Mouse (Mus musculus): ENCODE measurements around the gene E2f7. TPM values are rescaled to one million over a fixed set of nuclear protein-coding genes. Genes with fewer than 3 reads are reported as not detected.
A peak's percentile ranks its signal among the peaks of the same experiment; 100 is the strongest.
"Not testable (repeated sequence)": the region's sequence is repeated elsewhere in the genome, so short reads cannot be mapped to it uniquely, and the experiment has no call there.

Gene E2f7
- total RNA-seq (2022), result under 1 TPM; 0.33 to 0.50 (median 0.48) TPM

DNA sequence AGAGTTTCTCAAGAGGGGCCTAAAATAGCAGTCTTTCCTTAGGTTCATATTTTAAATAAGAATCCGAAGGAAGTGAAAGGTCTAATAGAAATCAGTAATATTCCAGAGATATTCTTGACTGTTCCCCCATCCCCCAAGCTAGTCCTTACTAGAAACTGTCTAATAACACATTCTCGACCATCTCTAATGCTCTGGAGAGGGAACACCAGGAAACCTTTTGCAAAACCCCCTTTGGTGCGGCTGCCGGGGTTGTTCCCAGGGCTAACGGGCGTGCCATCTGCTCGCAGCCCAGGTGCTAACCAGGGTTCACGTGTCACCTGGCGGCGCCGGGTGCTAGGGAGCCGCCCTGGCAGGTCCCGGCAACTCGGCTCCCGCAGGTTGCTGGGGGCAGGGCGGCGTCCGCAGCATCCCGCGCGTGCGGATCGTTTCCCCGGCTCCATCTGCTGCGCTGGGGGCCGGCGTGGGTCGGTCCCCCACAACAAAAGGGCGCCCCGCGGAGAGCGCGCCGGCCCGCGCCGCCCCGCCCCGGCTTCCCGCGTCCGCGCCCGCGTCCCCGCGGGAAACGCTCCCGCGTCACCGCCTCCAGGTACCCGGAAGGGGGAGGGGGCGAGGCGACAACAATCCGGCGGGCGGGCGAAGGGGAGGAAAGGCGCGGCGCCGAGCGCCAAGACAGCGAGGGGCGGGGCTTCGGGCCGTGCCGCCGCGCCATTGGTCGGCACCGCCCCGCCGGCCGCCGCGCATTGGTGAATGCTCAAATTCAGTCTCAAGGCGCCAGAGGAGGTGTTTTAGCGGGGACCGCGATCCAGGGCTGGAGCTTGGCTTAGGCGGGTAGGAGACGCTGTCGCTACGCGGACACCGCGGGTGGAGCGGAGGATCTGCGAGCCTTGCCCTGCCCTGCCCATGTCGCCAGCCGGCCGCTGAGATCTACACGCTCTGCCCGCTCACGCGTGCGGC is at the start of gene E2f7:
TSS of gene E2f7 (plus strand) at position 754 of the 954 bp plus-strand sequence.
- DNase-seq (ENCODE audit: low spot score in 2 of 2), result peak; percentile 71 to 81

DNA sequence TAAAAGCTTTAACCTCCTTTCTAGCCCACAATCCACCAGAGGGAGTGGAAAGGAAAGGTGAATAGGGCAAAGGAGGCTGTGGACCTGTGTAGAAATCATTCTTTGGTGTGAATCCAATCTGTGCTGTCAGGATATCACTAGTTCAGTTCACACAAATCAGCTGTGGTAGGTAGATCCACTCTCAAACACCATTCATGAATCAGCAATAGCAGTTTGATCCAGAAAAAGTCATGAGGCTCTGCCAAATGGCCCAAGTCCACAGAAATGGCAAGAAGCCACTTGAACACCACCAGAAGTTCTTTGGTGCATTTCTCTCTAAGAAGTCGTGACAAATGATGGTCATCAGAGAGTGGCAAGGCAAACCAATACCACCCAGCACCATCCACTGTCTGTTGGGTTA is 44.0 kb upstream of the E2f7 start:
- no peak for DNase-seq (ENCODE audit: low spot score in 2 of 2)

DNA sequence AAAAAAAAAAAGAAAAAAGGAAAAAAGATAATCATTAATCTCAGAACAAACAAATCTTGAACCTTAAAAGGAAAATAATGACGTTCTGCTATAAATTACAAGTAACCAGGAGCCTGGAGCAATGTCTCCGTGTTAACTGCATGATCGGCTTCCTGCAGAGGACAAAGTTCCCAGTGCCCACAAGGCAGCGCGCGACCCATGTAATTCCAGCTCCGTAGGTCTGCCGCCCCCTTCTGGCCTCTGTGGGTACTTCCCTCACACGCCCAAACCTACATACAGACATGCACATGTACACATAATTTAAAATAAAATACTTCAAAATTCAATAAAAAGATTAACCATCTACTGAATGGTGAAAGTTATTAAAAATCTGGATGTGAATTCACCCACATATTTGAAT is 39.6 kb upstream of the E2f7 start:
- no peak for DNase-seq (ENCODE audit: low spot score in 2 of 2)

DNA sequence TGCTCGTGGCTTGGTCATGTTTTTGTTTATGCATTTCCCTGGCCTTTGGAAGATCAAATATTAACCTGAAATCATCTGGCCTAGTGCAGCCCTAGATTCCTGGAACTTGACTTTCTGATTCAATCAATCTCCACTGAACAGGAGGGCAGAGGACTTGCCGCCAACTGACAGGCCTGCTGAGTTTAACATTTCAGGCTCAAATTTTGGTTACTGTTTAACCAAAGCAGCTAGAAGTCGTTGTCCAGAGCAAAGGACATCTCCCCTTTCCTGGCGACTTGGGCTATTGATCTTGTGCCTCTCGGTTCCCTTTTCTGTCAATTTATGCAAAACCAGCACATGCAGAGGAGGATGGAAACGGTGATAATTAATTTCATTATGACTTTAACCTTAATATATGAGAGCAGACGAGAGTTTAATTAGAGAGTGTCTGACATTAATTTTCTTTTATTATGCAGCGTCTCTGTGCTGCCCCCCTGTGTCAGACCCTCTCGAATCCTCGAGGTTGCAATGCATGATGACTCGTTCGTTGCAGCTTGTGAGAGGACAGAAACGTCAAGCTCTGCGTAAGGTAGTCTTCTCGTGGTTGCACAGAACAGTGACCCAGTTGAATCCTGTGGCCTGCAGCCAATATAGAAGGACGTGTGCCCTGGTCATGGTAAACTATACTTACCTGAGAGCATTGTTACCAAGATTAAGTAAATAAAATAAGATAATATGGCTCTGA is 37.7 kb upstream of the E2f7 start:
- no peak for DNase-seq (ENCODE audit: low spot score in 2 of 2)

DNA sequence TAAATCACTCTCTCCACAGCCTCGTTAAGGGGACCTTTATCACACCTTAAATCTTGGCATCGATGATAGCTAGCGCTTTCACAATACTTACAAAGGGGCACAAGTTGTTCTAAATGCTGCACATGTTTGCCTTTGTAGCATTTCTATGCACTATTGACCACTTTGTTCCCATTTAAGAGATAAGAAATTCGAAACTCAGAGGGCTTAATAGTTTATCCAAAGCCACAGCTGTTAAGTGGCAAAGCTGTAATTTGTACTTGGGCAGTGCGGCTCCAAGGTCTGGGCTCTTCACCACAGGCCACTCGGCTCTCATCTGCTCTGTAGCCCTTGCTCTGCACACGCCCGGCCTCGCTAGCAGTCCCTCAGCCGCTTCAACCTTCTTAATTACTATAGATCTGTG is 28.4 kb upstream of the E2f7 start:
- DNase-seq (ENCODE audit: low spot score in 2 of 2), result no peak

DNA sequence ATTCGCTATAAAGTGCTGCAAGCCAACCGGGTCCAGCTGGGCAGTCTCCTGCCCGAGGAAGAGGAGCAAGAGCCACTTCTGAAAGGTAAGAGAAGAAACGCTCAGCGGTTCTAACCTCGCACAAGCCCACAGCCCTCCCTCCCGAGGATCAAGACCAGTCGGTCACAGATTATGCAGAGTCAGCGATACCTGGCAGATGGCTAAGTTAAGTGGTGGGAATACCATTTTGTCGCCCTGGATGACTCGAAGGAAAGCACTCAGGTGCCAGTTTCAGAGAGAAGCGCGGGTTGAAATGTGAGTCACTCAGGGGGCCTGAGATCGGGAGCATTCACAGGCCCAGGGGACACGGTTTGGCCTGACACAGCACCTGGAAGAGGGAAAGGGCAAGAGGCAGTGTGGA is 18.8 kb upstream of the E2f7 start:
- DNase-seq (ENCODE audit: low spot score in 2 of 2), result no peak

DNA sequence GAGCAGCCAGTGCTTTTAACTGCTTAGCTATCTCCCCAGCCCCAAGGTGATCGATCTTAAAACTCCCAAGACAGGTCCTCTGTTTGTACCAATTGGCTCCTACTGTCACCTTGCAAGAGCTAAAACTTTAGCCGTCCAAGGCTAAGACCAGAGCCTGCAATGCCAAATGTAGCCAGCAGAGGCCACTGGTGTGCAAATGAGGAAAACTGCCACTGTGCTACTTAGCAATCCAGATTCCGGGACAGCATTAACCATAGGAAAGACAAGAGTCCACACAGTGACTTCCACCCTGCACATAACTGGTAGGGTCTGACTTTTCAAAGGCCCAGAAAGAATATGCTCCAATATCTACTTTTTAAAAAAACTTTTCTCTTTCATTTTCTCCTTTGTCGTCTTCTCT is 17.4 kb upstream of the E2f7 start:
- DNase-seq (ENCODE audit: low spot score in 2 of 2), result peak in 1 of 2 experiments; percentile 18

DNA sequence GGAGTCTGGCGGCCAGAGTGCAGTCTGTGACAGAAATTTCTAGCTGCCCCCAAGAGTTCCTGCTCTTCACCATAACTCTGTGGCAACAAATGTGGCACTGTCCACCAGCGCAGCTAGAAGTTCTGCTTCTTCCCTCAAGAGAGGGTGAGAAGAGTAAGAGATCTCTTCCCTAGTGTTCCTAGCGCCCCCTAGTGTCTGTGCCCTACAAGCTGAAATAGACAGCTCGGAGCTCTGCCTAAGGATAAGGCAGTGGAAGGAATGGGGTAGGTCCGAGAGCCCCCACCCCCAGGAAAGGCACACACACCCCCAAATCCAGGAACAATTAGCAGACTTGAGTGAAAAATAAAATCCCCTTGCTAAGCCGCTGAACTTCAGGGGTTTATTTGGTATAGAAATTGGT is 11.9 kb upstream of the E2f7 start:
- peak; percentile 26 to 42 for DNase-seq (ENCODE audit: low spot score in 2 of 2)

DNA sequence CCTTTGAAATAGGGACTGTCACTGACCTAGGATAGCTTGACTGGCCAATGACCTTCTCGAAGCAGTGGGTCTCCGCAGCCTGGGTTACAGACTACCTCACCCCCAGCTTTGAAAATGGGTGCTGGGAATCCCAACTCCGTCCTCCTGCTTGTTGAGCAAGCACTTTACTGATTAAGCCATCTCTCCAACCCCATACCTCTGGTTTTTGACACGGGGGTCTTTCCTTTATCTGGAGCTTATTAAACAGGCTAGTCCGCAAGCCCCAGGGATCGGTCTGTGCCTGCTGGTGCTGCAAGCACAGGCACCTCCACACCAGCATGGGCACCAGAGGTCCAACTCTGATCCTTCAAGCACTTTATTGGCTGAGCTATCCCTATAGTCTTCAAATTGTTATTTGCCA is 1.5 kb upstream of the E2f7 start:
- no peak for DNase-seq (ENCODE audit: low spot score in 2 of 2)

DNA sequence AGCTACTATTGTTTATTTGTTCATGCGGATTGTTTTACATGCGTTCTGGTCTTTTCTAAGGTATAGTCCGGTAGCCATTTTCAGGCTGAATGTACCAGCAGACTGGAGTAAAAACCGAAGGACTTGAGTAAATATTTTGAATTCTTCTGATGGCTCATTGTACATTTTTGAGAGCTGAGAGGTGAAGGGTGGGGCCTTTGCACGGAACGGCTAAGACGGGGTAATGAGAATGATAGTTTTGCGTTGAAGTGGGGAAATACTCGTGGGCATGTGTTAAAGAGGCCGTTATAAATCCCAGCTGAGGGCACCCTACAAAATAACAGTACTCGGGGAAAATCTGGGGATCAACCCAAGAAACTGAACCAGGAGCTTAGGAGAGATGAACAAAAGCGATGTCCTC is 1.1 kb upstream of the E2f7 start:
- DNase-seq (ENCODE audit: low spot score in 2 of 2), result no peak

DNA sequence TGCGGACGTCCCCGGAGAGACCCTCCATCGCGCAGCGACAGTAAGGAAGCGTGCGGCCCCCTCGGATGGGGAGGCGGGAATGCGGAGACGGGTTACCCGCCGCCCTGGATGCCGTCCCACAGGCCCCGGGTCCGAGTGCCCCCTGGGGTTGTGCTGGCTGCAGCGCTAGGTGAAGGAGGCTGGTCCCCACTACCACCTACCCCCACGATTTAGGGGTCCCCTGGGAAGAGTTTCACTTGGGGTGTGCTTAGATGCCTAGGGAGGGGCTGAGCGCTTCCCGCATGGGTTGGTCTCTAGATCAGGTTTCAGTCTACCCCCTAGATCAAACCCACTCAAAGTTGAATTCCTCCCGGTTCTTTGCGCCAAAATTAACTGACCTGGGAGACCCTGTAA is 397 bp downstream of the E2f7 start:
- no peak for DNase-seq (ENCODE audit: low spot score in 2 of 2)

DNA sequence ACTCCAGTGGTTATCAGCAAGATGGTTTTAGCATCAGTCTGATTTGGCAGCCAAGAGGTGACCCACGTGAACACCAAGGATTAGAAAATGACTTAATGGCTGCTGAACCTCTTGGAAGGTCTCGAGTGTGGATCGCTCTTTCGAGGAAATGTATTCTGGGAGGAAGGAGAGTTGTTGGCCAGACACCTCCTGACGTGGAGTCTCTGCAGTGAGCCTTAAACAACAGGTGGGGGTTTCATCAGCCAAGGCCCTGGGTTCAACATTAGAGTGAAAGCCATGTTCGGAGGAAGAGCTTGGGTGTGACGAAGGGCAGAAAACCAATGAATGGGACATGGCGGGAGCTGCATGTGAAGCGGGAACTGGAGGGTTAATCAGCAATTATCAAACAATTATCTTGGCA is 3.8 kb downstream of the E2f7 start:
- DNase-seq (ENCODE audit: low spot score in 2 of 2), result no peak

DNA sequence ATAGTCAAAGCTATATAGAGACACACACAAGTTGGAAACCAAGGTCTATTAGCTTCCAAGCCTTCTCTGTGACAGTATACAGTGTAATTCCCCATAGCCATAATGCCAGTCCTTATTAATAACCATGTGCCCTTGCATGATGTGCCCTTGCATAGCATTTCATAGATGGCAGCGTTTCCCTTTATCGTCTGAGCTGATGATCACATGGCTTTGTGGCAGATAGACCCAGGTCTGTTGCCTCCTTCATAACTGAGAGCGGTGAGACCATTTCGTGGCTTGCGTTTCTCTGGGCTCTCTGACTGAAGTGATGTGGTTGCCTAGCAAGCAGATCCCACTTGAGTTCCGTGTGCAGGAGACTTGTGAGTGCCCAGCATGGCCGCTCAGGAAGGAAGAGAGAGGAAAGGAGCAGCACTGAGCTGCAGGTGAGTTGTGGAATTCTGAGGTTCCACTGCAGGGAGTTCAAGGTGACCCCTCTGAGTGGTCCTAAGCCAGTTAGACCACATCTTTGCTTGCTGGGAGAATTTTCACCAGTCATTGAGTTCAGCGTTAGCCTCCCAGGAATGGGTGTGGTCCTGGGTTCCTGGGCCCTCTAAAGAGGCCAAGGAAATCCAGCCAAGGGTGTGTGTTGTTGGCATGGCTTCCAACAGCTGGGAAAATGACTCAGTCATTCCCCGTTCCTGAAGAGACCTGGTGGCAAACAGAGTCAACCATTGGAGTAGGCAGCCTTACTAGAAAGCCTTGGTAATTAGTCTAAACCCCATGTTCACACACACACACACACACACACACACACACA is 4.5 kb downstream of the E2f7 start:
- DNase-seq (ENCODE audit: low spot score in 2 of 2), result no peak

DNA sequence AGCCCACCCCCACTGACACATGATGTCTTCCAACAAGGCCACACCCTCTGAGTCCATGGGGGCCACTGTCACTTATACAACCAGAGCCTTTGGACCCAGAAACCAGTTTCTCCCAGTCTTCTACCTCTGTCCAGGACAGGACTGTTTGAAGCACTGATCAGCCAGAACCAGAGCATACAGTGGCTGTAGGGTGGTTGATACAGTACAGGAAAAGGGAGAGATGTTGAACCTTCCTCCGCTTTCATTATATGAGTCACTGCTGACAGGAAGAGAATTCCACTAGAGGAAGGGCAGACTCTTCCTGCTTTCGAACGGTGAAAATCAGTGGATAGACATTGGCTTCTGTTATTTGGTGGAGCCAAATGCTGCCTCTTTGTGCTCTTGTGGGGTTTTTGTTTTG is 7.6 kb downstream of the E2f7 start:
- DNase-seq (ENCODE audit: low spot score in 2 of 2), result no peak

DNA sequence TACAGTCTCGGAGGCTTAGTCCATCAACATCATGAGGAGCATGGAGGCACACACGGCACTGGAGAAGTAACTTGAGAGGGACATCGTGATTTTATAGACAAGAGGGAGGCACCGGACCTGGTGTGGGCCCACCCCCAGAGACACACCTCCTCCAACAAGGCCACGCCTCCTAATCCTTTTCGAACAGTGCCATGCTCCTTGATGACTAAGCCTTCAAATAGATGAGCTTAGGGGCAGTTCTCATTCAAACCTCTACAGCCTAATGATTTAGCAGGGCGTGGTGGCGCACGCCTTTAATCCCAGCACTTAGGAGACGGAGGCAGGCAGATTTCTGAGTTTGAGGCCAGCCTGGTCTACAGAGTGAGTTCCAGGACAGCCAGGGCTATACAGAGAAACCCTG is 10.3 kb downstream of the E2f7 start:
- DNase-seq (ENCODE audit: low spot score in 2 of 2), result no peak

DNA sequence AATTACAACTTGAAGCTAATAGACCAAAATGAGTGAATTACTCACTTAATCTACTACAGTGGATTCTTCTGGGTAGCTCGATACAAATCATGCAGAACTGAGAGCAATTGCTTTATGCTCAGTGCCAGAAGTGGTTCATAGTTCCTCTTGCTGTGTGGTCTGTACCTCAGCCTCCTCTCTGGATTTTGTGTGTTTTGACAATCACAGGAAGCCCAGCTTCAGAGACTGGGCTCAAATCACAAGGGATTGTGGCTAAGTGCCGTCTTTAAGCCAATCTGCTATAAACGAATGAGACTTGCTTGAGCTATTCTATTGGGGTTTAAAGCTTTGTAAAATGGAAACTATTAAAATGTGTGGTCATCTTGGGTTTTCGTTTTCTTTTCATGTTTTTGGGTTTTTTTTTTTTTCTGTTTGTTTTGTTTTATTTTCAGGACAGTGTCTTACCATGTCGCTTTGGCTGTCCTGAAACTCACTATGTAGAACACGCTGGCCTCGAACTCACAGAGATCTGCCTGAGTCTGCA is 11.1 kb downstream of the E2f7 start:
- DNase-seq (ENCODE audit: low spot score in 2 of 2), result no peak

DNA sequence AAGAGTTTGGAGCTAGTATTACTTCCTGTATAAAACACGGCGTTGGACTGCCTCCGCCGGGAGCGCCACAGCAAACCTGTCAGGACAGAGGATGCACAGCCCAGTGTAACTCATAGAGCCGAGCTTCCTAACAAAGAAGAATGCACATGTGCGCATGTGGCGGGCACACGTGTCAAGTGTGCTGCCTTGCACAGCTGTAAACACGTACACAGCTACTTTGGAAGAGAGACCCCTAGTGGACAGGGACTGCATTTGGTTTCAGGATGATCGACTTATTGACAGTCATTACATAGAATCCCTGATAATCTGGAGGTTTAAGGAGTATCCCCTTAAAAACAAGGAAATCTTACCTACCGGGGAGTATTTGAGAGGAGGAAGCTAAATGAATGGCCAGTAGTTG is 15.3 kb downstream of the E2f7 start:
- not testable (repeated sequence) for DNase-seq (ENCODE audit: low spot score in 2 of 2)

DNA sequence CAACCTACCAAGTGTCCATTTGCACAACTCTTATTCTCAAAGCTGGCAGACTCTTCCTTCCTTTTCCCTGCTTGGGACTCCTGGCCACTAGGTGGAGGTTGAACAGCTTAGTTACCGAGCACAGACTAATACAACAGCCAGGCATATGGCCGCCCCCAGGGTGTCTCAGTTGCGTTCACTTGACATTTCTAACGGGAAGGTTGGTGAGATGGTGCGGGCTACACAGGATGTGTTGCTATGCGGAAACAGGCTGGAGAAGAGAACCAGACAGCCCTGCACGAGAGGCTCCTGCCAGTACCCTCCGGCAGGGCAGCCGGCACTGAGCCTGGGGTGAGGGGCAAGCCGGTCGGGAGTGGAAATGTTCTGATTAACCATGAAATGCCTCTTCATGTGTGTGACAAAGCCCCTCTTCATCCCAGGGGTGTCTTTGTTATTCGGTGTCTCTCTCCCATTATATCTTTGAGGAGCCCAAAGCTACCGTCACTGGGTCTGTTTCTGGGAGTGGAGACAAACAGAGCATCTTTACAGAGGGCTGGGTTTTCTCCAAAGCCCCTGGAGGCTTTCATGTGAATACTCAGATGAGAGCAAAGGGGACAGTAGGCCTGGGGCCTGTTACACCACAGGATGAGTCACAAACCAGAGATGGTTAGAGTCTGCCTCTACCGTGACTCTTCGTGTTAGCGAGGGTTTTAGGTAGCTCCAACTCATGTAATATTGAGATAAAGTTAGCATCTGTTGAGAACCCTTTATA is 17.1 kb downstream of the E2f7 start:
- no peak for DNase-seq (ENCODE audit: low spot score in 2 of 2)

DNA sequence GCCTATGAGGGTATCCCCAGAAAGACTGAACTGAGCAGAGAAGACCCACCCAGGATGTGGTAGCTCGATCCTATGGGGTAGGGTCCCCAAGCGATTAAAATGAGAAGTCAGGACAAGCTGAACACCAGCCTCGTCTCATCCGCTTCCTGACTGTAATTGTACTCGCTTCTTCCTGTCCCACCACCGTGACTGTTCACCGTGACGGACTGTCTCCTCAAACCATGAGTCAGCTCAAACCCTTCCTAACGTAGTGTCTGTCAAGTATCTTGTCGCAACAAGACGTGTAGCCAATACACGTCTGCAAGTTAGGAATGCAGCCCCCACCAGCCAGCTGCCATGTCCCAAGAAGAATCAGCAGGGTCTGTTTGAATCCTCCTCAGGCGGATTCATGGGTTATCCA is 18.2 kb downstream of the E2f7 start:
- DNase-seq (ENCODE audit: low spot score in 2 of 2), result no peak

DNA sequence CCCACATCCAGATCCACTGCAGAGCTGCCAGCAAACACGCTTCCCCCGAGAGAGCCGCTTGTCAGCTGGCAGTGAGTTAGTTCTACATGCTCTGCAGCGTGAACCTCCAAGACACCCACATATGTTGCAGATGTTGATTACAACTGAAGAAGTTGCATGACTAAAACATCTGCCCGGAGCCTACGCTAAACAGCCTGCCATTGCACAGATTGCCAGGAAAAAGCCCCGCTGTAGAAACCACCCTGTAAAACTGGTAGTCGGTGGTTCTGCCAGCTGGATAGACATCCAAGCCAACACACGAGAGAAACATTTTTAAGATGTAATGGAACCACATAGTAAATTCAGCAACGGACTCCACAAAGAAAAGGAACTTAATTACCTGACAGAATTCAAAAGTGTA is 24.3 kb downstream of the E2f7 start:
- DNase-seq (ENCODE audit: low spot score in 2 of 2), result peak in 1 of 2 experiments; percentile 25

DNA sequence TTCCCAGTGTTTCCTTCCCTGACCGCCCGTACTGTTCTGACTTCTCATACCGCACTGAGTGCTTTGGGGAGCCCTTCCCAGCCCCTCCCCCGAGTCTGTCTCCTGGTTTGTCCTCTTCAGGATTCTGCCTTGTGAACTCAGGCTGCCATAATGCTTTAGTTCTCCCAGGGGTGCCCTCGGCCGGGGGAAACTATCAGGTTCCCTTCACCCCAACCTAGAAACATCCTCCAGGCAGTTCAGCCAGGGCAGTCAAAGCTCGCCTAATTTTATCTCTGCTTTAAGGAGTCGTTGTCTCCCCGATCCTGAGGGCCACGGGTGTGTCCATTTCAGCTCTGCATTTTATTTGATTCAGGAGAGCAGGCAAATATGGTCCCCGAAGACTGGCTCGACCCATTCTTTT is 28.0 kb downstream of the E2f7 start:
- DNase-seq (ENCODE audit: low spot score in 2 of 2), result no peak

Measured in left cerebral cortex, adult 8-10 months (tissue).